Mouse (Mus musculus) heart, embryonic 12.5 days (tissue): ENCODE measurements at regions not wholly inside any gene's neighbourhood (a gene's known extent, or its start where the extent isn't known, plus 50 kb on each side); places are given as distances from the start of the nearest gene placed in this dataset.

Source experiments
- ATAC-seq: fragments of 200-750 bp; cut with Nextera tagmentation; 2 replicates; pipeline ENCODE4 v1.8.0; 2017; ENCODE audit warnings: moderate TSS enrichment, moderate library complexity; ENCODE audit not compliant: insufficient number of reproducible peaks, low FRiP score
- H3K27ac ChIP-seq: fragments of 300-500 bp; sonication (generic); 2 replicates; pipeline ENCODE4 v1.5.1; 2016; ENCODE audit warnings: mild to moderate bottlenecking, moderate library complexity; ENCODE audit not compliant: poor library complexity, severe bottlenecking
- H3K27me3 ChIP-seq: fragments of 300-500 bp; sonication (generic); replicated peaks from 2 replicates; pipeline ENCODE4 v1.6.1; 2016; ENCODE audit warnings: mild to moderate bottlenecking, moderate library complexity
- H3K36me3 ChIP-seq: fragments of 300-500 bp; sonication (generic); 2 replicates; pipeline ENCODE4 v1.6.1; 2016; ENCODE audit warnings: mild to moderate bottlenecking, moderate library complexity
- H3K4me1 ChIP-seq: fragments of 300-500 bp; sonication (generic); replicated peaks from 2 replicates; pipeline ENCODE4 v1.6.1; 2016; ENCODE audit warnings: mild to moderate bottlenecking
- H3K4me2 ChIP-seq: fragments of 300-500 bp; sonication (generic); 2 replicates; pipeline ENCODE4 v1.6.1; 2016; ENCODE audit warnings: mild to moderate bottlenecking, moderate library complexity
- H3K4me3 ChIP-seq: fragments of 300-500 bp; sonication (generic); 2 replicates; pipeline ENCODE4 v1.5.1; 2016; ENCODE audit warnings: mild to moderate bottlenecking
- H3K9ac ChIP-seq: fragments of 300-500 bp; sonication (generic); 2 replicates; pipeline ENCODE4 v1.6.1; 2016; ENCODE audit warnings: mild to moderate bottlenecking, moderate library complexity
- H3K9me3 ChIP-seq: fragments of 300-500 bp; sonication (generic); replicated peaks from 2 replicates; pipeline ENCODE4 v1.6.1; 2016; ENCODE audit warnings: mild to moderate bottlenecking, moderate library complexity
- WGBS: fragments of 180-500 bp; shearing (Covaris S2); methylation state at CpG from one replicate; pipeline ENCODE4 v1.1.7; 2016; 5-methylcytosine and 5-hydroxymethylcytosine counted together

GRCm38 (mm10) chr10:21482055-21482454 is 105.0 kb downstream of the Aldh8a1 start:
- no peaks in the 10 kb centered on the region for H3K27me3 ChIP-seq
- no peaks in the 10 kb centered on the region; the same call in 1 of the 2 replicates for H3K4me1 ChIP-seq
- WGBS, result 45% methylated on average over 4 of the region's 4 CpGs
- no peak overlapping the region for H3K4me3 ChIP-seq
- H3K9me3 ChIP-seq, result 0 out of 2 replicates have a peak, but pooled peaks cover 5% of the 10 kb centered on the region
- H3K27ac ChIP-seq, result no peak overlapping the region
- H3K9ac ChIP-seq, result no peak overlapping the region
- peak overlapping the region; percentile 10; the same call in 1 of the 2 replicates for H3K4me2 ChIP-seq
- no peak for ATAC-seq
- no peaks in the 10 kb centered on the region for H3K36me3 ChIP-seq

- no peaks in the 10 kb centered on the region for H3K27me3 ChIP-seq
- H3K27ac ChIP-seq, result no peak overlapping the region
- H3K4me1 ChIP-seq, result no peaks in the 10 kb centered on the region; the same call in 1 of the 2 replicates
- no peak overlapping the region for H3K4me3 ChIP-seq
- H3K36me3 ChIP-seq, result no peaks in the 10 kb centered on the region
- ATAC-seq, result no peak
- 84% methylated on average over 9 of the region's 9 CpGs for WGBS
- H3K9me3 ChIP-seq, result 0 out of 2 replicates have a peak, but pooled peaks cover 5% of the 10 kb centered on the region
- no peak overlapping the region for H3K4me2 ChIP-seq
- no peak overlapping the region for H3K9ac ChIP-seq
These were observed 105.6 kb downstream of the Aldh8a1 start for GRCm38 (mm10) chr10:21482659-21483058.

GRCm38 (mm10) chr10:21483373-21483772 is 106.3 kb downstream of the Aldh8a1 start:
- H3K9ac ChIP-seq, result no peak overlapping the region
- whole genome bisulfite sequencing, result 83% methylated on average over 3 of the region's 3 CpGs

GRCm38 (mm10) chr10:21488374-21488930 is 104.5 kb upstream of the 1700020N01Rik start:
- Histone ChIP-seq H3K4me1 (peaks cover 7% of the 10 kb centered on the region), H3K4me2 (no peak overlapping the region), H3K27me3 (no peaks in the 10 kb centered on the region), H3K9ac (no peak overlapping the region), H3K36me3 (no peaks in the 10 kb centered on the region), H3K9me3 (no peaks in the 10 kb centered on the region), H3K4me3 (no peak overlapping the region), H3K27ac (no peak overlapping the region)
- ATAC-seq, result no peak
- 78% methylated on average over 7 of the region's 7 CpGs for WGBS

More at GRCm38 (mm10) chr10:21483373-21483772, 106.3 kb downstream of the Aldh8a1 start:
- Histone ChIP-seq H3K36me3 (no peaks in the 10 kb centered on the region), H3K9me3 (0 out of 2 replicates have a peak, but pooled peaks cover 5% of the 10 kb centered on the region), H3K27me3 (no peaks in the 10 kb centered on the region), H3K4me3 (no peak overlapping the region), H3K4me2 (no peak overlapping the region), H3K4me1 (no peaks in the 10 kb centered on the region; the same call in 1 of the 2 replicates), H3K27ac (no peak overlapping the region)
- no peak for ATAC-seq

GRCm38 (mm10) chr10:21490910-21491309 is 102.0 kb upstream of the 1700020N01Rik start:
- ATAC-seq, result no peak

GRCm38 (mm10) chr10:21492254-21492894 is 100.6 kb upstream of the 1700020N01Rik start:
- Histone ChIP-seq H3K36me3 (no peaks in the 10 kb centered on the region), H3K4me2 (no peak overlapping the region), H3K27me3 (no peaks in the 10 kb centered on the region), H3K4me1 (peaks cover 8% of the 10 kb centered on the region), H3K4me3 (no peak overlapping the region), H3K9me3 (no peaks in the 10 kb centered on the region), H3K27ac (no peak overlapping the region), H3K9ac (no peak overlapping the region)
- 82% methylated on average over 7 of the region's 7 CpGs for WGBS
- no peak for ATAC-seq

More at GRCm38 (mm10) chr10:21490910-21491309, 102.0 kb upstream of the 1700020N01Rik start:
- H3K4me3 ChIP-seq, result no peak overlapping the region
- H3K4me1 ChIP-seq, result peaks cover 8% of the 10 kb centered on the region
- 46% methylated on average over 8 of the region's 8 CpGs for WGBS
- no peak overlapping the region for H3K4me2 ChIP-seq
- no peaks in the 10 kb centered on the region for H3K27me3 ChIP-seq
- H3K27ac ChIP-seq, result no peak overlapping the region
- no peaks in the 10 kb centered on the region for H3K9me3 ChIP-seq
- no peaks in the 10 kb centered on the region for H3K36me3 ChIP-seq
- H3K9ac ChIP-seq, result no peak overlapping the region

- Histone ChIP-seq H3K36me3 (no peaks in the 10 kb centered on the region), H3K4me1 (peaks cover 8% of the 10 kb centered on the region), H3K4me3 (no peak overlapping the region), H3K9ac (no peak overlapping the region), H3K27ac (no peak overlapping the region), H3K4me2 (no peak overlapping the region), H3K27me3 (no peaks in the 10 kb centered on the region), H3K9me3 (no peaks in the 10 kb centered on the region)
- no peak for ATAC-seq
- 44% methylated on average over 1 of the region's 1 CpGs for WGBS
These were observed 98.4 kb upstream of the 1700020N01Rik start for GRCm38 (mm10) chr10:21494536-21494935.

- H3K9me3 ChIP-seq, result no peaks in the 10 kb centered on the region
- H3K9ac ChIP-seq, result no peak overlapping the region
- 88% methylated on average over 3 of the region's 3 CpGs for WGBS
- no peak overlapping the region for H3K27ac ChIP-seq
- H3K4me2 ChIP-seq, result no peak overlapping the region
- no peak for ATAC-seq
- 0 out of 2 replicates have a peak, but pooled peaks cover 4% of the 10 kb centered on the region for H3K4me1 ChIP-seq
- H3K4me3 ChIP-seq, result no peak overlapping the region
- no peaks in the 10 kb centered on the region for H3K27me3 ChIP-seq
- no peaks in the 10 kb centered on the region for H3K36me3 ChIP-seq
These were observed 95.8 kb upstream of the 1700020N01Rik start for GRCm38 (mm10) chr10:21497110-21497509.

GRCm38 (mm10) chr10:21498143-21498542 is 94.8 kb upstream of the 1700020N01Rik start:
- no peak for ATAC-seq
- 0 out of 2 replicates have a peak, but pooled peaks cover 4% of the 10 kb centered on the region for H3K4me1 ChIP-seq
- H3K27ac ChIP-seq, result no peak overlapping the region
- no peak overlapping the region for H3K4me3 ChIP-seq
- H3K9ac ChIP-seq, result no peak overlapping the region
- no peaks in the 10 kb centered on the region for H3K27me3 ChIP-seq
- 78% methylated on average over 4 of the region's 4 CpGs for WGBS
- no peaks in the 10 kb centered on the region for H3K36me3 ChIP-seq
- H3K9me3 ChIP-seq, result no peaks in the 10 kb centered on the region
- H3K4me2 ChIP-seq, result no peak overlapping the region

- 77% methylated on average over 4 of the region's 4 CpGs for WGBS
- no peaks in the 10 kb centered on the region for H3K36me3 ChIP-seq
- H3K9ac ChIP-seq, result no peak overlapping the region
- H3K27ac ChIP-seq, result no peak overlapping the region
- ATAC-seq, result no peak
- H3K4me2 ChIP-seq, result no peak overlapping the region
- H3K4me3 ChIP-seq, result no peak overlapping the region
- H3K4me1 ChIP-seq, result no peaks in the 10 kb centered on the region
- H3K27me3 ChIP-seq, result no peaks in the 10 kb centered on the region
- H3K9me3 ChIP-seq, result no peaks in the 10 kb centered on the region
These were observed 91.3 kb upstream of the 1700020N01Rik start for GRCm38 (mm10) chr10:21501658-21502057.

GRCm38 (mm10) chr10:21504431-21504830 is 88.5 kb upstream of the 1700020N01Rik start:
- no peak overlapping the region for H3K27ac ChIP-seq
- WGBS, result 83% methylated on average over 3 of the region's 3 CpGs
- H3K27me3 ChIP-seq, result no peaks in the 10 kb centered on the region
- no peak overlapping the region for H3K4me3 ChIP-seq
- no peaks in the 10 kb centered on the region for H3K9me3 ChIP-seq
- no peaks in the 10 kb centered on the region for H3K4me1 ChIP-seq
- no peak for ATAC-seq
- no peak overlapping the region for H3K4me2 ChIP-seq
- no peak overlapping the region for H3K9ac ChIP-seq
- no peaks in the 10 kb centered on the region for H3K36me3 ChIP-seq
